Mouse (Mus musculus): Measurements from ENCODE around the gene Cntf. TPM values are rescaled to one million over a fixed set of nuclear protein-coding genes. Genes with fewer than 3 reads are reported as not detected.

Cntf gene
- 1.8 and 2.0 TPM in 2 replicates for polyA plus RNA-seq (2011; ENCODE audit: insufficient read depth, insufficient read length, low replicate concordance, missing spikeins)

- H3K4me1 ChIP-seq (ENCODE audit: control insufficient read depth, insufficient read depth, low read length) = no peaks in the 10 kb centered on the region
- 93% methylated on average over 7 of the region's 7 CpGs for WGBS
- no peak for TF ChIP-seq POLR2A (IDR thresholded peaks at IDR 0.05; ENCODE audit: borderline replicate concordance, control insufficient read depth, low read depth, low read length)
These were observed at the start of gene Cntf for GRCm38 (mm10) chr19:12765308-12765707. TSS of gene Cntf (minus strand) at chr19:12765632.

GRCm38 (mm10) chr19:12813883-12814282, 48.5 kb upstream of the Cntf start:
- 55% methylated on average over 1 of the region's 1 CpGs for WGBS
- Histone ChIP-seq H3K27ac (ENCODE audit: control insufficient read depth, insufficient read depth, low read depth, low read length, poor library complexity) (no peak overlapping the region), H3K4me3 (replicated peaks; ENCODE audit: control insufficient read depth, low read depth, low read length) (no peak overlapping the region), H3K4me1 (ENCODE audit: control insufficient read depth, insufficient read depth, low read length) (no peaks in the 10 kb centered on the region)
- TF ChIP-seq POLR2A (IDR thresholded peaks at IDR 0.05; ENCODE audit: borderline replicate concordance, control insufficient read depth, low read depth, low read length) = no peak
- no peak for TF ChIP-seq CTCF (IDR thresholded peaks at IDR 0.05; ENCODE audit: control insufficient read depth, insufficient read depth, low read length)

More at GRCm38 (mm10) chr19:12765308-12765707, at the start of gene Cntf:
- Histone ChIP-seq H3K27ac (ENCODE audit: control insufficient read depth, insufficient read depth, low read depth, low read length, poor library complexity) (no peak within 1 kb of the TSS), H3K4me3 (replicated peaks; ENCODE audit: control insufficient read depth, low read depth, low read length) (no peak within 1 kb of the TSS)

- TF ChIP-seq POLR2A (IDR thresholded peaks at IDR 0.05; ENCODE audit: borderline replicate concordance, control insufficient read depth, low read depth, low read length) (no peak), CTCF (IDR thresholded peaks at IDR 0.05; ENCODE audit: control insufficient read depth, insufficient read depth, low read length) (no peak)
- Histone ChIP-seq H3K4me3 (replicated peaks; ENCODE audit: control insufficient read depth, low read depth, low read length) (no peak overlapping the region), H3K4me1 (ENCODE audit: control insufficient read depth, insufficient read depth, low read length) (no peaks in the 10 kb centered on the region), H3K27ac (ENCODE audit: control insufficient read depth, insufficient read depth, low read depth, low read length, poor library complexity) (no peak overlapping the region)
- 78% methylated on average over 1 of the region's 1 CpGs for WGBS
These were observed 47.4 kb upstream of the Cntf start for GRCm38 (mm10) chr19:12812644-12813364.

GRCm38 (mm10) chr19:12806214-12806613, 40.8 kb upstream of the Cntf start:
- 33% methylated on average over 2 of the region's 2 CpGs for WGBS
- no peak for TF ChIP-seq CTCF (IDR thresholded peaks at IDR 0.05; ENCODE audit: control insufficient read depth, insufficient read depth, low read length)
- TF ChIP-seq POLR2A (IDR thresholded peaks at IDR 0.05; ENCODE audit: borderline replicate concordance, control insufficient read depth, low read depth, low read length) = no peak
- Histone ChIP-seq H3K4me3 (replicated peaks; ENCODE audit: control insufficient read depth, low read depth, low read length) (no peak overlapping the region), H3K4me1 (ENCODE audit: control insufficient read depth, insufficient read depth, low read length) (peaks cover 1% of the 10 kb centered on the region; the same call in 1 of the 2 replicates), H3K27ac (ENCODE audit: control insufficient read depth, insufficient read depth, low read depth, low read length, poor library complexity) (no peak overlapping the region)

GRCm38 (mm10) chr19:12805730-12806129, 40.3 kb upstream of the Cntf start:
- Histone ChIP-seq H3K4me3 (replicated peaks; ENCODE audit: control insufficient read depth, low read depth, low read length) (no peak overlapping the region), H3K27ac (ENCODE audit: control insufficient read depth, insufficient read depth, low read depth, low read length, poor library complexity) (no peak overlapping the region)

GRCm38 (mm10) chr19:12804237-12804636, 38.8 kb upstream of the Cntf start:
- Histone ChIP-seq H3K27ac (ENCODE audit: control insufficient read depth, insufficient read depth, low read depth, low read length, poor library complexity) (no peak overlapping the region), H3K4me1 (ENCODE audit: control insufficient read depth, insufficient read depth, low read length) (peaks cover 3% of the 10 kb centered on the region; the same call in 1 of the 2 replicates), H3K4me3 (replicated peaks; ENCODE audit: control insufficient read depth, low read depth, low read length) (no peak overlapping the region)
- WGBS = 67% methylated on average over 1 of the region's 1 CpGs
- no peak for TF ChIP-seq CTCF (IDR thresholded peaks at IDR 0.05; ENCODE audit: control insufficient read depth, insufficient read depth, low read length)
- TF ChIP-seq POLR2A (IDR thresholded peaks at IDR 0.05; ENCODE audit: borderline replicate concordance, control insufficient read depth, low read depth, low read length) = no peak

More at GRCm38 (mm10) chr19:12805730-12806129, 40.3 kb upstream of the Cntf start:
- peaks cover 2% of the 10 kb centered on the region; the same call in 1 of the 2 replicates for H3K4me1 ChIP-seq (ENCODE audit: control insufficient read depth, insufficient read depth, low read length)
- 69% methylated on average over 3 of the region's 3 CpGs for WGBS
- TF ChIP-seq POLR2A (IDR thresholded peaks at IDR 0.05; ENCODE audit: borderline replicate concordance, control insufficient read depth, low read depth, low read length) = no peak
- no peak for TF ChIP-seq CTCF (IDR thresholded peaks at IDR 0.05; ENCODE audit: control insufficient read depth, insufficient read depth, low read length)

GRCm38 (mm10) chr19:12802830-12803229, 37.4 kb upstream of the Cntf start:
- Histone ChIP-seq H3K4me3 (replicated peaks; ENCODE audit: control insufficient read depth, low read depth, low read length) (no peak overlapping the region), H3K4me1 (ENCODE audit: control insufficient read depth, insufficient read depth, low read length) (peaks cover 3% of the 10 kb centered on the region; the same call in 1 of the 2 replicates), H3K27ac (ENCODE audit: control insufficient read depth, insufficient read depth, low read depth, low read length, poor library complexity) (no peak overlapping the region)
- WGBS = 82% methylated on average over 3 of the region's 3 CpGs
- TF ChIP-seq CTCF (IDR thresholded peaks at IDR 0.05; ENCODE audit: control insufficient read depth, insufficient read depth, low read length) = no peak
- TF ChIP-seq POLR2A (IDR thresholded peaks at IDR 0.05; ENCODE audit: borderline replicate concordance, control insufficient read depth, low read depth, low read length) = no peak

GRCm38 (mm10) chr19:12801046-12801445, 35.6 kb upstream of the Cntf start:
- H3K27ac ChIP-seq (ENCODE audit: control insufficient read depth, insufficient read depth, low read depth, low read length, poor library complexity) = no peak overlapping the region

More at GRCm38 (mm10) chr19:12801046-12801445, 35.6 kb upstream of the Cntf start:
- H3K4me3 ChIP-seq (replicated peaks; ENCODE audit: control insufficient read depth, low read depth, low read length) = no peak overlapping the region
- 19% methylated on average over 3 of the region's 3 CpGs for WGBS
- no peak for TF ChIP-seq CTCF (IDR thresholded peaks at IDR 0.05; ENCODE audit: control insufficient read depth, insufficient read depth, low read length)
- no peak for TF ChIP-seq POLR2A (IDR thresholded peaks at IDR 0.05; ENCODE audit: borderline replicate concordance, control insufficient read depth, low read depth, low read length)
- H3K4me1 ChIP-seq (ENCODE audit: control insufficient read depth, insufficient read depth, low read length) = peaks cover 3% of the 10 kb centered on the region; the same call in 1 of the 2 replicates
